Mouse (Mus musculus) liver, embryonic 14.5 days (tissue): ENCODE data around the gene Sh3rf1.

Experiments used
- CTCF ChIP-seq: IDR thresholded peaks from 2 replicates; pipeline ENCODE4 v1.5.1; 2016; ENCODE audit warnings: antibody characterized with exemption, low read depth, control low read depth
- EP300 ChIP-seq: IDR thresholded peaks from 2 replicates; pipeline ENCODE4 v1.6.1; 2016; ENCODE audit warnings: antibody characterized with exemption, low read depth

DNA sequence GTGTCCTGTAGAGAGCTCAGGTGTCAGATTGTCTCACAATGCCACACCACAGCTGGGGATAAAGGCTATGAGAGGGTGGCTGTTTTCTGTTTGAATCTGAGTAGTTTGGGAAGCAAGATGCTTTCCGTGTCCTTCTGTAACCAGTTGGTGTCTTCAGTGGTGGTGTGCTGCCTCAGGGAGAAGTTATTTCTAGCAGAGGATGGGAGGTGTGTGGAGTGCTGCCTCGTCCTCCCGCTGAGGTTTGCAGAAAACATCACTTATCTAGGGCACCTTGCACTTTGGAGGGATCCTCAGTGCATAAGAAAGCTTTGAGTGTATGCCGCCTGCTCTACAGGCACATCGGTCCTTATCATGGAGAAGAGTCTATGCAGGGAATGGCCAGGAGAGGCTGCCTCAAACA is 128.0 kb downstream of the Sh3rf1 start:
- TF ChIP-seq EP300 = no peak
- TF ChIP-seq CTCF = no peak
